Mouse (Mus musculus) left cerebral cortex, adult 11 months (tissue): ENCODE data around the gene Ercc6.
A peak's percentile ranks its signal among the peaks of the same experiment; 100 is the strongest.

ENCODE experiments used
- DNase-seq: peaks from one replicate; pipeline ENCODE4 v3.0.0; 2022; ENCODE audit warnings: low spot score

The Ercc6 gene

DNA sequence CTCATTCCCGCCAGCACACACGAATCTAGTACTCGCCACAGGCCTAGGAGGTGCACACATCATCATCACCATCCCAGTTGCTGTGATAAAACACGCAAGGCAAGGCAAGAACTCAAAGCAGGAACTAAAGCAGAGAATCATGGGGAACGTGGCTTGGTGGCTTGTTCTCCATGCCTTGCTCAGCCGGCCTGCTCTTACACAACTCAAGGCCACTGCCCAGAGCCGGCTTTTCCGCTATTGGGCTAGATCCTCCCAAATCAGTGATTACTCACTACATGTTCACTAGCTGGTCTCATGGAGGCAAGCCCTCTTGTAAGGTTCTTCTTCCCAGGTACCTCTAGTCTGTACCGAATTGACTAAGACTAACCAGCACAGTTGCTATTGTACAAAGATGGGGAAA, 70.4 kb downstream of the Ercc6 start:
- DNase-seq, result no peak

DNA sequence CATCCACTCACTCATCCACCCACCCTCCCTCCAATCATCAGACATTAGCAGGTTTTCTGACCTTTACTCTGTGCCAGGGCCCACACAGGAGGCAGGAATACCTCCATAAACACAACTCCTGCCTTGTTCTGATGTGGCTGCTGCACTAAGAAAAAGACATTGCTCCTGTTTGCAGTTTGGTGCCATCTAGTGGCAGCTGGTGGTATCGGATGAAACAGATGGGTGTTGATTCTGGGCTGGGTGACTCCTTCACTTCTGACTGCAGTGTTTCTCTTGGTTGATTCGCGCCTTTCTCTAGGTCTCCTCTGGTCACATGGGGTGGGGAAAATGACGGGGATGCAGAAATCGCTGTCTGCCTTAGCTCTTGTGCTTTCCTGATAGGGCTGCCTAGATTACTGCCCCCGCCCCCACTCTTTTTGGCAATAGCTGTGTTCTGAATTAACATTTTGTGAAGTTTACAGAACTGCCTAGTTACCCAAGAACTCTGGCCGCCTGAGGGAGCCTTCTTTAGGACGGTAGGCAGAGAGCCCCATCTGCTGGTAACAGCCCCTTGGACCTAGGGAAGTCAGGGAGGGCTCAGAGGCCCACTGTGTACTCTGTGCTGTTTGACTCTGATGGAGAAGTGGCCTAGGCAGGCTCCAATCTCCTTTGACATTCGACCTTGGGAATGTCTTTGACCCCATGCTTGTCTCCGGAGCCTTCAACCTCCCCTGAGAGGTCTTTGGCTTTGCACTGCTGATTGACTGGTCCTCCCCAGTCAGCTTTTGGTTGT, 73.9 kb downstream of the Ercc6 start:
- DNase-seq, result peak; percentile 42

GRCm38 (mm10) chr14:32590377-32590776, 77.1 kb downstream of the Ercc6 start:
- DNase-seq, result no peak

DNA sequence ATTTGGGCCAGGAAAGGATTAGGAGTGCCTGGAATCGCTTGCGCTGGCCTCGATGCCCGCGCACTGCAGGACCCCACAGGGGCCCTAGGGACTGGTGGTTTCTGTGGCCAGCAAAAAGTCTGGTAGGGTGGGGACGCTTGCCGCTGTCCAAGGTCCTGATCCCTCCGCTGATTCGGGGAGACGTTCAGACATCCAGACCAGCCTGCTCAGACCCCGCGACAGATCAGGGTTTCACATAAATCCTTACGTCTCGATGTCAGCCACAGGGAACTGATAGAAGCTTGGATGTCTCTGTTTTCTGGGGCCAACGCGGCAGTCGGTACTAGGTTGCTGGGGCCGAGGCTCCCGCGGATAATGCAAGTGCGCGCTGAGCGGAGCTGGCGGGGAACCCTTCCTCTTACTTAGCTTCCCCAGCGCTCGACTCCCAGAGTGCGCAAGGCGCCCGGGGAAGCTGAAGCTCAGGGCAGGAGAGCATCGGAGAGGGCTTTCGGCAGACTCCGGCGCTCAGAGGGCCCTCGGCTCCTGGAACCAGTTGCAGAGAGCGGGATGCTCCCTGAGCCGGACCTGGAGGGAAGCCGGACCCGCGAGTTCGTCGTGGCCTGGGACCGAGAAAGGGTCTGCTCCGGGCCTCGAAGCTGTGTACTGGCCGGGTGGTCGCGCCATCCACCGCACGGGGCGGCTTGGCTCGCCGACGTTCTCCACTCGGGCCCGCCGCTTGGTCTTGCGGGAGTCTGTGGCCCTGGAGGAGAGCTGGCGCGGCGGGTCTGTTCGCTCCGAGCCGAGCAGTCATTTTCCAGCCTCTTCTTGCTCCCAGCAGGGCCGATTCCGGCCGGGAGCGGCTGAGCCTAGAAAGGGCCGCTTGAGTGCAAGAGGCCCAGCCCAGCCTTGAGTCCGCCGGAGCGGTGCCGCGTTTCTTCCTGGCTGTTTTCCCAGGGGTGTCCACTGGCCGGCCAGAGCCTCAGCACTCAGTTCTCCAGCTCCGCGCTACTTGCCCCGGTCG, 84.2 kb downstream of the Ercc6 start:
- DNase-seq, result no peak

- DNase-seq, result no peak
Observed at GRCm38 (mm10) chr14:32598437-32599219, 85.3 kb downstream of the Ercc6 start.

- no peak for DNase-seq
Observed at GRCm38 (mm10) chr14:32599290-32600041, 86.1 kb downstream of the Ercc6 start, which contains the start of gene Prrxl1. TSS of gene Prrxl1 (plus strand) at chr14:32599407.

- no peak for DNase-seq
Observed at GRCm38 (mm10) chr14:32600110-32600509, 86.8 kb downstream of the Ercc6 start.

DNA sequence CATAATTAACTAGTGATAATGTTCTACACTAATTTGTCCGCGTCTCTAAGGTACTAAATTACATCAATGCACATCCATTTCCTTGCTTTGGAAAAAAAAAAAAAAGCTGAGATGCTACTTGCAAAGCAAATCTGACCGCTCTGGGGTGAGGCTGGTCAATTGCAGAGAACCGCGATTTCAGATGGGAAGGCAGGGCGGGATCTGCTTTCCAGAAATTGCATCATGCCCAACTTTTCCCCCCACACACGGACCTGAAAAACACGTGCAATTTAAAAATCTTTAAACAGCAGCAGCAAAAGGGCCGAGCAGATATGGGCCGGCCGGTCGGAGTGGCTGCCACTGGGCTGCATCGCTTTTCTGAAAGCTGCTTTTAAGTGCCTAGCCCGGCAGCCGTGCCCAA, 92.2 kb downstream of the Ercc6 start:
- no peak for DNase-seq

DNA sequence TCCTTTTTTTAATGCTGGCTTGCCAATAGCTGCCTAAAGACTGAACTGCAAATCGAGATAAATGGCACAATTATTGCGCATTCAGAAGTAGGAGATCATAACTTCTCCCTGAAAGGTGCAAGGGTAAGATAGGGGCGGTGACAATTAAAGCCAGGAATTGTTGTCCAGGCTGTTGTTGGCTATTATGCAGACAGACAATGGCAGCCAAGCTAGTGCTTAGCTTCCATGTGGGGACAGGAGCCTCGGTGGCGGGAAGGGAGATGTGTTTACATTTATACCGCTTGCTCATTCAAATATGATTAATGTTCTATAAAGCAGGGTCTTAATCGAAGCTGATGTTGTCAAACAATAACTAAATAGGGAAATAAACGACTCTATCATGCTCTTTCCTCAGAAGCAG, 93.0 kb downstream of the Ercc6 start:
- DNase-seq, result no peak

GRCm38 (mm10) chr14:32609392-32609791, 96.1 kb downstream of the Ercc6 start:
- DNase-seq, result no peak

GRCm38 (mm10) chr14:32617253-32617652, 103.9 kb downstream of the Ercc6 start:
- no peak for DNase-seq

GRCm38 (mm10) chr14:32624245-32624644, 110.9 kb downstream of the Ercc6 start:
- no peak for DNase-seq

DNA sequence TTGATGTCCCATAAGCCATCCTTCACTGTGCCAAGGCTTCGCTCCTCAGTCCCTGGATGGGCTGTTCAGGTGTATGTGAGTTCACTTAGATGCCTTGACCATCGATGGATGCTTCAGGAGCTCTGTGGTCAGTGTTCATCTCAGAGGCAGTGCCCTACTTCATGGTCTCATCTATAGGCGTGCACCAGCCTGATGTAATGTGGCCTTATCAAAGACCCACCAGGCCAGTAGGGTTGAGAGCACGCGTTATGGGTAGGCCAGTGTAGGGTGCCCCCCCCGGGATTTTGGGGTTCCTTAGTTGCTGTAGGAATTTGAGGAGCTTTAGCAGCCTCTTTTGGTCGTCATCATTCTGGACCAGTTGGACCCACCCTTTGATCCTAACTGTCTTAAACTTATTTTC, 111.5 kb downstream of the Ercc6 start:
- no peak for DNase-seq

DNA sequence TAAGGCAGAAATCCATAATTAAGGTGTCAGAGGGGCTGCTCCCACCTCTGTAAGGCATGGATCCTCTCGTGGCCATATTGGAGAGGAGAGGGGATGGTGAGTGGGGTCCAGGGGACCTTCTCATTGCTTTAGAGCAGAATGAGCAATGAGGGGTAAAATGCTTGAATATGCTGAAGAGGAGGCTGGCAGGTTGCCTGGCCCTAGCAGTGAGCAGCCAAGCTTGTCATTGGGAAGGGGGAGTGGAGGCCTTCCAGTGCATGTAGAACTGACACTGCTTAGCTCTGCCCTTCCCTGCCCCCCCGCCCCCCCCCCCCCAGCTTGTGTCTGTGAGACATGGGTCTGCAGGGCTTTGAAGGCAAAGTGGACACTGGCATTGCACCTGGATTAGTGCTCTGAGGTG, 114.0 kb downstream of the Ercc6 start:
- no peak for DNase-seq

GRCm38 (mm10) chr14:32628584-32628983, 115.3 kb downstream of the Ercc6 start:
- no peak for DNase-seq
